8 mouse cellular contexts compared by ENCODE assay signal in genomic region chr5:151142671-151143601, GRCm38 (mm10).
DNase-seq lines count a peak whose midpoint lies in the region; ATAC-seq lines count a peak whose summit lies in the region.

No protein-coding gene starts in this region.

- peak overlapping the region; percentile 73 for H3K27ac ChIP-seq in brown adipose tissue, adult 24 weeks (replicated peaks; ENCODE audit: low read depth, low read length)
- H3K27ac ChIP-seq in hindbrain, embryonic 16.5 days (ENCODE audit: low read depth, low read length): peak overlapping the region; percentile 60

- ATAC-seq in hindbrain, embryonic 16.5 days: peak; percentile 74
- ATAC-seq in erythroblast, adult 5-6 weeks (replicated peaks; ENCODE audit: low FRiP score, poor library complexity, severe bottlenecking): no peak

- H3K4me1 ChIP-seq in brown adipose tissue, adult 24 weeks (ENCODE audit: control insufficient read depth, insufficient read depth, insufficient read length, low read length): peaks cover 26% of the 10 kb centered on the region
- peaks cover 17% of the 10 kb centered on the region for H3K4me1 ChIP-seq in hindbrain, embryonic 16.5 days (ENCODE audit: control insufficient read depth, insufficient read depth, low read depth, low read length)

- H3K4me2 ChIP-seq in hindbrain, embryonic 16.5 days (ENCODE audit: low read length): no peak overlapping the region

- peak; percentile 6 for DNase-seq in cerebellum, adult 11-12 months
- no peak for DNase-seq in cerebellum, adult 18-20 months
- DNase-seq in gastrocnemius, adult 8-10 months (ENCODE audit: low spot score in 2 of 2): peak; percentile 17 to 24
- peak; percentile 55 to 76 for DNase-seq in lung, adult 18-20 months
- peak; percentile 51 for DNase-seq in retina, embryonic 14.5 days (ENCODE audit: low spot score)

- WGBS in hindbrain, embryonic 16.5 days: 12% methylated on average over 11 of the region's 11 CpGs

- no peaks in the 10 kb centered on the region for H3K9me3 ChIP-seq in hindbrain, embryonic 16.5 days (ENCODE audit: control insufficient read depth, low read length)

- no peaks in the 10 kb centered on the region for H3K27me3 ChIP-seq in hindbrain, embryonic 16.5 days (replicated peaks; ENCODE audit: control insufficient read depth, insufficient read depth, low read length)

- H3K4me3 ChIP-seq in brown adipose tissue, adult 24 weeks (ENCODE audit: insufficient read depth, low read depth, low read length): no peak overlapping the region
- H3K4me3 ChIP-seq in hindbrain, embryonic 16.5 days (ENCODE audit: low read length): no peak overlapping the region

- H3K9ac ChIP-seq in hindbrain, embryonic 16.5 days (ENCODE audit: low read depth, low read length): no peak overlapping the region; the same call in 1 of the 2 replicates

- no peaks in the 10 kb centered on the region for H3K36me3 ChIP-seq in hindbrain, embryonic 16.5 days (ENCODE audit: control insufficient read depth, insufficient read depth, low read length)

Comparison
In these comparisons a context has a peak if more than half of its experiments do, and no peak if none do; other contexts are left out.
1. DNase-seq: peak in cerebellum, adult 11-12 months (single experiment), gastrocnemius, adult 8-10 months (2 of 2), lung, adult 18-20 months (2 of 2) and retina, embryonic 14.5 days (single experiment); none in cerebellum, adult 18-20 months (0 of 2).